Mouse (Mus musculus) MEL (cell line): ENCODE results near the gene Tmem120a.

Experiments
- CHD2 ChIP-seq: IDR thresholded peaks from 2 replicates; pipeline ENCODE4 v1.6.1; 2011; ENCODE audit warnings: low read length, improper control_type of control experiment
- CTCF ChIP-seq, 3 experiments: IDR thresholded peaks in 2 of 3; conservative IDR thresholded peaks in 1 of 3; 2 replicates each; pipeline ENCODE4 v1.5.1; 2011 to 2012; ENCODE audit warnings: low read length in 3 of 3, low read depth in 2 of 3, mild to moderate bottlenecking in 2 of 3, improper control_type of control experiment in 1 of 3, inconsistent platforms in 1 of 3, mixed read lengths in 1 of 3, moderate library complexity in 1 of 3; ENCODE audit not compliant: control insufficient read depth in 1 of 3, insufficient read depth in 1 of 3, poor library complexity in 1 of 3, severe bottlenecking in 1 of 3
- JUND ChIP-seq: IDR thresholded peaks from 2 replicates; pipeline ENCODE4 v1.6.1; 2011; ENCODE audit warnings: low read depth, mild to moderate bottlenecking, improper control_type of control experiment, low read length
- MAFK ChIP-seq: IDR thresholded peaks from 2 replicates; pipeline ENCODE4 v1.6.1; 2011; ENCODE audit warnings: low read depth, mild to moderate bottlenecking, low read length, improper control_type of control experiment, borderline replicate concordance

GRCm38 (mm10) chr5:135711582-135712355 lies 32.5 kb downstream of the Tmem120a start:
- TF ChIP-seq CTCF (IDR thresholded peaks at IDR 0.05 in 2 of 3, conservative IDR thresholded peaks at IDR 0.05 in 1 of 3; ENCODE audit: control insufficient read depth in 1 of 3, insufficient read depth in 1 of 3, low read depth in 2 of 3, low read length in 3 of 3, poor library complexity in 1 of 3, severe bottlenecking in 1 of 3), result no peak
- no peak for TF ChIP-seq JUND
- no peak for TF ChIP-seq CHD2
- TF ChIP-seq MAFK, result no peak
